Mouse (Mus musculus) kidney, adult 2 months (tissue): Measurements from ENCODE around the gene Pkp1.

Source experiments
- CTCF ChIP-seq: fragments of 200-500 bp; conservative IDR thresholded peaks from 2 replicates; pipeline ENCODE4 v1.5.1; 2011; ENCODE audit warnings: low read depth, mild to moderate bottlenecking, control low read depth, low read length, moderate library complexity, mixed read lengths; ENCODE audit not compliant: insufficient read depth, insufficient read length
- POLR2A ChIP-seq: fragments of 200-500 bp; IDR thresholded peaks from one replicate; pipeline ENCODE4 v1.6.1; 2011; ENCODE audit warnings: low read depth, low read length, control low read depth

DNA sequence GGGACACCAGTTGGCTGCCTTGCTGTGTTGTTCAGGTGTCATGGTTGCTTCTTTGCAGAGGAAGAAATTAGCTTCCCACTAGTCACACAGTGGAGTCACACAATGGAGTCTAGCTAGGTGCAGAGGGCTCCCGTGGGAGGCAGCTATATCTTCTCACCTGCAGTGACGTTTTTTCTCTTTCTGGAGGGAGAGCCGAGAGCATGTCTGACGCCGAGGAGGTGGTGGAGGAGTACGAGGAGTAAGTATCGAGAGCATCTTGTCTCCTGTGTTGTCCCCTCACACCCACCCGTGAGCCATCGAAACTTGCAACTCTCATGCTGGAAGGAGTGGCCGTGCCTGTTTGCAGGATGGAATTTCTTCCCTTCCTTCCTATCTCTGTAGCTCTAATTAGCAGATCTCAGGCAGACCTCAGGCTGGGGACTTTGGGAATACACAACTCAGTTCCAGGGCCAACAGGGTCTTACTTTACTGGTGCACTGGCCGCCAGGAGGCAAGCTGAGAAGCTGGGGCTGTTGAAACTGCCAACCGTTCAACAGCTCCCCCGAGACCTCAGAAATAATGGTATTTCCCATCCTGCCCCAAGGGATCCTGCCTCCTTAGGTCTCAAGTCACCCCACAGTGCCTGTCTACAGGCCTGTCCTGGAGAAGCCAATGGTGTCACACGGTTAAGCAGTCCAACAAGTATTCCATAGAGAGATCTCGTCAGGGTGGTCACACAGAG, 78.2 kb downstream of the Pkp1 start:
- TF ChIP-seq CTCF (no peak), POLR2A (no peak)
